Mouse (Mus musculus) ovary, postnatal 14 days (tissue): ENCODE measurements around the gene Olfr796.

ENCODE experiments used
- DNase-seq: peaks from one replicate; pipeline ENCODE4 v3.0.0; 2022; ENCODE audit warnings: low spot score

Gene Olfr796

GRCm38 (mm10) chr10:129612470-129612869 is at the start of gene Olfr796:
Gene Olfr796, minus strand, starts transcription at chr10:129612570.
- no peak for DNase-seq

- no peak for DNase-seq
These were observed 45.0 kb upstream of the Olfr796 start, which contains the start of gene Olfr800 for GRCm38 (mm10) chr10:129657394-129657793. Gene Olfr800, plus strand, starts transcription at chr10:129657694.

GRCm38 (mm10) chr10:129651763-129652162 is 39.4 kb upstream of the Olfr796 start:
- DNase-seq: no peak

GRCm38 (mm10) chr10:129637184-129637583 is 24.8 kb upstream of the Olfr796 start, which contains the start of gene Olfr799:
Gene Olfr799, plus strand, starts transcription at chr10:129637484.
- no peak for DNase-seq

GRCm38 (mm10) chr10:129627834-129628233 is 15.5 kb upstream of the Olfr796 start, which contains the start of gene Olfr798:
Gene Olfr798, minus strand, starts transcription at chr10:129627934.
- DNase-seq: no peak

GRCm38 (mm10) chr10:129623251-129623650 is 10.9 kb upstream of the Olfr796 start:
- no peak for DNase-seq

- no peak for DNase-seq
These were observed 9.4 kb upstream of the Olfr796 start for GRCm38 (mm10) chr10:129621724-129622123.

- no peak for DNase-seq
These were observed 35.3 kb downstream of the Olfr796 start for GRCm38 (mm10) chr10:129577066-129577465.

- DNase-seq: no peak
These were observed 45.0 kb downstream of the Olfr796 start, which contains the start of gene Olfr794 for GRCm38 (mm10) chr10:129567355-129567754. Gene Olfr794, plus strand, starts transcription at chr10:129567655.
